Mouse (Mus musculus): ENCODE measurements around the gene Gfm1. TPM values are rescaled to one million over a fixed set of nuclear protein-coding genes. Genes with fewer than 3 reads are reported as not detected.

Gene Gfm1
- polyA plus RNA-seq, 3 experiments from 2014 or later, result 30.4 to 39.0 (median 36.3) TPM

DNA sequence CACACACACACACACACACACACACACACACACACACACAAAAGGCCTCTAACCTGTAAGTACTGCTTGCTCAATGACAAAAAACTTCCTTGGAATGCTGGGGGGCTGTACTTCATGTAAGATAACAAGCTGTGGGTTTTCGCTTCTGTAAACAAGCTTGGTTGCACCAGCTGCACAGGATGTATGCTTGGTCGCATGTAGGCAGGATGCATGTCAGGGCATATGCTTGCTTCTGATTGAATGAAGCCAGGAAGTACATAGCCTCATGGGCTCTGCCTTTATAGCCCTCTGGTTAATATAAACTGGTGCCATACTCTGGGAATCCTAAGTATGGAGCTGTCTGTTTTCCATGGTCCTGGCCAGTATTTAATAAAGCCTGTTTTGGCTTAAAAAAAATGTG, 68.1 kb downstream of the Gfm1 start:
- ATAC-seq, result no peak

GRCm38 (mm10) chr3:67498773-67499405, 69.0 kb downstream of the Gfm1 start:
- no peak for ATAC-seq

- ATAC-seq, result no peak
Observed at GRCm38 (mm10) chr3:67499406-67499791, 69.5 kb downstream of the Gfm1 start.

GRCm38 (mm10) chr3:67503878-67504277, 74.0 kb downstream of the Gfm1 start:
- no peak for ATAC-seq

GRCm38 (mm10) chr3:67505286-67505685, 75.4 kb downstream of the Gfm1 start:
- no peak for ATAC-seq

GRCm38 (mm10) chr3:67508216-67508892, 78.5 kb downstream of the Gfm1 start:
- ATAC-seq, result no peak

DNA sequence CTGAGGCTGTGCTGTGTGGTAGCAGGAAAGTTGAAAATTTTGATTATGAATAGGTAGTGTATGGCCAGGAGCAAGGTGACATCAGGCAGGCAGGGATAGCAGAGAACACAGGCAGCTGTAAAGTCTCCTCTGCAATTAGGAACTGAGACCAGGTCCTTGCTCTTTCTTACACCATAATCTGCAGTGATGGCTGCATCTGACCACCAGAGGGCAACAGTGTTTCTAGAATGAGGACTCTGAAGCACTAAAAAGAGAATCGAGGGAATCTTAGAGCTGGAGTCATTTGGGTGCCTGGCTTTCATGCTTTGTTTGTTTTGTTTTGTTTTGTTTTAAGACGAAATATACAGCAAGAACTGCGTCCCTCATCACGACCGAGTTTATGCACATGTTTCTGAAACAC, 82.9 kb downstream of the Gfm1 start:
- ATAC-seq, result no peak

- no peak for ATAC-seq
Observed at GRCm38 (mm10) chr3:67514801-67515273, 84.9 kb downstream of the Gfm1 start.

DNA sequence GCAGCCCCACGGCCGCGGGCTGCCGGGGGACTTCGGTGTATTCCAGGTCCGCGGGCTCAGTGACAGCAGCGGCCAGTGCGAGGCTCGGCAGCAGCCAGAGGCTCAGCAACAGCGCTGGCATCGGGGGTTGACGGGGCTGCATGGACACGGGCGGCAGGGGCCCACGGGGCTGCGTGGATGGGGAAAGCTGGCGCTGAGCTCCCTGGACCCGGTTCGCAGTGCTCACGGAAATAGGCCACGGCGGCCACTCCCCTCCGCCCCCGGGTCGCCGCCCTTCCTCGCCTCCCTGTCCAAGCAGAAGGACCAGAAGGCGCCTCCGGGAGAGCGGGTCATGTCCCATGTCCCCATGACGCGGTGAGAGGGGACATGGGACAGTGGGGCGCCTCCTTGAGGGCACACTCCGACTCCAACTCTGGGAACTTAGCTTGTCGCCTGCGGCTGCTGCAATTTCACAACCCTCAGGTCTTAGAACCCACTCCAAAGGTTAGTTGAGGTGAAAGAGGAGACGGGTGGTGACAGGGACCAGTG, 85.4 kb downstream of the Gfm1 start, which contains the start of gene Rarres1:
Rarres1 (minus strand) TSS at position 250 of the 528 bp plus-strand sequence.
- ATAC-seq, result no peak

- ATAC-seq, result no peak
Observed at GRCm38 (mm10) chr3:67520568-67521143, 90.8 kb downstream of the Gfm1 start.

- no peak for ATAC-seq
Observed at GRCm38 (mm10) chr3:67522709-67523108, 92.8 kb downstream of the Gfm1 start.

- ATAC-seq, result no peak
Observed at GRCm38 (mm10) chr3:67524768-67525167, 94.9 kb downstream of the Gfm1 start.

Other genes with a start within 250 kb of the Gfm1 start
- 1 to 10 TPM in 2 of 3 experiments, under 1 TPM in 1; 0.92 to 8.6 (median 2.0) TPM for gene Mlf1, start 56.0 kb upstream of the Gfm1 start, polyA plus RNA-seq (2017; shearing (Covaris generic))
- not detected for gene Gm17402, start 54.9 kb upstream of the Gfm1 start, polyA plus RNA-seq (2017; shearing (Covaris generic))
- gene Lxn, start 33.8 kb downstream of the Gfm1 start, polyA plus RNA-seq (2017; shearing (Covaris generic)), result 100 to 1,000 TPM in 1 of 3 experiments, 10 to 100 TPM in 2; 63.2 to 167 (median 73.1) TPM
- not detected for gene Rarres1, start 85.4 kb downstream of the Gfm1 start, polyA plus RNA-seq (2017; shearing (Covaris generic))
- 10 to 100 TPM; 35.0 to 44.5 (median 35.5) TPM for gene Mfsd1, start 152.6 kb downstream of the Gfm1 start, polyA plus RNA-seq (2017; shearing (Covaris generic))